Mouse (Mus musculus) bone marrow, adult 2 months (tissue): ENCODE results near the gene Btbd17.

ENCODE experiments used
- CTCF ChIP-seq: fragments of 200-500 bp; IDR thresholded peaks from 2 replicates; pipeline ENCODE4 v1.5.1; 2011; ENCODE audit warnings: low read length, control low read depth; ENCODE audit not compliant: control insufficient read depth, insufficient read depth
- POLR2A ChIP-seq: fragments of 200-500 bp; IDR thresholded peaks from 2 replicates; pipeline ENCODE4 v1.6.1; 2011; ENCODE audit warnings: low read depth, mild to moderate bottlenecking, control low read depth, low read length, borderline replicate concordance; ENCODE audit not compliant: control insufficient read depth

DNA sequence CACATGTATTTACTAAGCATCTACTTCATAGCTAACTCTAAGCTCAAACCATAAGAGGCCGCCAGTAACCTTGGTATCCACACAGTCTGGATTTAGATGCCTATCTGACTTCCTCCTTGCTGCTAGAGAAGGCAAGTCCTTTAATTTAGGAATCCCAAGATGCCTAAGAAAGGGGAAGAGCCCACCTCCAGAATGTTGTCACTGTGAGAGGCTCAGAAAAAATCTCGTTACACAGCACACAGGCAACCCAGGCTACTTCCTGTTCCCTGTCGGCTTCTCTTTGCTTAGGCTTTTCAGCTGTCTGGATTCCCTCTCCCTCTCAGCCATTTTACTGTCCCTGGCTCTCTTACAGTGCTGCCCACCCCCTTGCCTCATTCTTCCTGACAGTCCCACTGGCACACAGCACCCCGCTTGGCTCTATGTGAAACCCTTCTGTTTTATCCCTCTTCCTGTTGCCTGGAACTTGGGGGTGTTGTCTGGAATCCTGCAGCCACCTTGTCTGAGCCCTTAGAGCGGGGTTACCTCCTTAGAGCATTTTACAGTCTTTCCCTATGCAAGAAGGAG lies 2.7 kb downstream of the Btbd17 start:
- TF ChIP-seq POLR2A = no peak
- TF ChIP-seq CTCF = no peak
